Mouse (Mus musculus) heart, embryonic 14.5 days (tissue): Measurements from ENCODE around the gene Slc34a1. TPM values are rescaled to one million over a fixed set of nuclear protein-coding genes. Genes with fewer than 3 reads are reported as not detected.

Source experiments
- ATAC-seq: fragments of 200-750 bp; cut with Nextera tagmentation; 2 replicates; pipeline ENCODE4 v1.8.0; 2017; ENCODE audit warnings: low read depth, moderate TSS enrichment; ENCODE audit not compliant: insufficient number of reproducible peaks, insufficient read depth, low FRiP score
- H3K27ac ChIP-seq, 2 experiments: fragments of 200-500 bp in 1 of 2; fragments of 300-500 bp in 1 of 2; sonication (generic) in 1 of 2; replicated peaks in 1 of 2; 2 replicates each; pipeline ENCODE4 v1.5.1; 2012 to 2014; ENCODE audit warnings: low read depth in 2 of 2, low read length in 2 of 2, control low read depth in 1 of 2, mild to moderate bottlenecking in 1 of 2, mixed read lengths in 1 of 2; ENCODE audit not compliant: control insufficient read depth in 1 of 2, insufficient read depth in 1 of 2
- H3K27me3 ChIP-seq: fragments of 300-500 bp; sonication (generic); 2 replicates; pipeline ENCODE4 v1.6.1; 2014; ENCODE audit warnings: mild to moderate bottlenecking, low read length, control low read depth; ENCODE audit not compliant: control insufficient read depth, insufficient read depth
- H3K36me3 ChIP-seq: fragments of 300-500 bp; sonication (generic); 2 replicates; pipeline ENCODE4 v1.6.1; 2014; ENCODE audit warnings: mild to moderate bottlenecking, control low read depth, low read length, mixed read lengths; ENCODE audit not compliant: control insufficient read depth, insufficient read depth
- H3K4me1 ChIP-seq, 2 experiments: fragments of 200-500 bp in 1 of 2; fragments of 300-500 bp in 1 of 2; sonication (generic) in 1 of 2; 2 replicates each; pipeline ENCODE4 v1.6.1; 2012 to 2014; ENCODE audit warnings: low read length in 2 of 2, control low read depth in 1 of 2, mixed read lengths in 1 of 2; ENCODE audit not compliant: control insufficient read depth in 2 of 2, insufficient read depth in 2 of 2
- H3K4me2 ChIP-seq: fragments of 300-500 bp; sonication (generic); 2 replicates; pipeline ENCODE4 v1.6.1; 2014; ENCODE audit warnings: mild to moderate bottlenecking, low read length
- H3K4me3 ChIP-seq, 2 experiments: fragments of 200-500 bp in 1 of 2; fragments of 300-500 bp in 1 of 2; sonication (generic) in 1 of 2; 2 replicates each; pipeline ENCODE4 v1.5.1; 2012 to 2014; ENCODE audit warnings: low read length in 2 of 2, mild to moderate bottlenecking in 2 of 2, control low read depth in 1 of 2, low read depth in 1 of 2, moderate library complexity in 1 of 2; ENCODE audit not compliant: control insufficient read depth in 1 of 2, insufficient read depth in 1 of 2
- H3K9ac ChIP-seq: fragments of 300-500 bp; sonication (generic); 2 replicates; pipeline ENCODE4 v1.6.1; 2014; ENCODE audit warnings: mild to moderate bottlenecking, low read length
- H3K9me3 ChIP-seq: fragments of 300-500 bp; sonication (generic); 2 replicates; pipeline ENCODE4 v1.6.1; 2016; ENCODE audit warnings: low read length, control low read depth; ENCODE audit not compliant: control insufficient read depth
- WGBS: fragments of 180-500 bp; shearing (Covaris S2); extraction: QIAGEN DNeasy Blood & Tissue Kit; methylation state at CpG from one replicate; pipeline ENCODE4 v1.1.7; 2014; 5-methylcytosine and 5-hydroxymethylcytosine counted together
- polyA plus RNA-seq: library from polyadenylated mRNA; unstranded; fragments of >200 nt; fragmentation: Nextera tagmentation; extraction: Ambion mirVana; gene quantifications from 2 replicates; pipeline ENCODE4 v1.2.1, GENCODE M21; 2014

Gene Slc34a1
- not detected in 2 replicates for polyA plus RNA-seq

DNA sequence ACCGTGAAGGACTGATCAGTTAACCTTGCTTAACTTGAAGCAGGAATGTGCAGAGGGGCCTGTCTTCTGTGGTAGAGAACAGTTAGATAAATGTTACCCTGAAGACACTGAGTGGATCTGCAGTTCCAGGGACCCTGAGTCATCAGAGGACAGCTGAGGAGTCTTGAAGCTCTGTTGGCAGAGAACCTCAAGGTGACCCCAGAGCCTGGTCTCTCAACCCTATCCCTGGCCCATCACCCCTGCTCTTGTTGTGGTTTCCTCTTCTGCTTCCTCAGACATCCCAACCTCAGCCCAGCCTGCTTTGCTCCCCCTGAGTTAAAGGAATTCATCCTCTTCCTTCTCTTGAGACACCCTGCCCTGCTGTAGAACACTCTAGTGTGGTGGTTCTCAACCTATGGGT is at the start of gene Slc34a1:
Gene Slc34a1 (plus strand): TSS at position 100 of the 400 bp plus-strand sequence.
- Histone ChIP-seq H3K4me1 (no peaks in the 10 kb centered on the region), H3K27ac (no peak within 1 kb of the TSS), H3K4me2 (no peak within 1 kb of the TSS), H3K4me3 (no peak within 1 kb of the TSS), H3K9me3 (no peaks in the 10 kb centered on the region), H3K36me3 (no peaks in the 10 kb centered on the region), H3K27me3 (peaks cover 34% of the 10 kb centered on the region), H3K9ac (no peak within 1 kb of the TSS)
- WGBS, result 62% methylated on average over 1 of the region's 1 CpGs
- ATAC-seq, result no peak

DNA sequence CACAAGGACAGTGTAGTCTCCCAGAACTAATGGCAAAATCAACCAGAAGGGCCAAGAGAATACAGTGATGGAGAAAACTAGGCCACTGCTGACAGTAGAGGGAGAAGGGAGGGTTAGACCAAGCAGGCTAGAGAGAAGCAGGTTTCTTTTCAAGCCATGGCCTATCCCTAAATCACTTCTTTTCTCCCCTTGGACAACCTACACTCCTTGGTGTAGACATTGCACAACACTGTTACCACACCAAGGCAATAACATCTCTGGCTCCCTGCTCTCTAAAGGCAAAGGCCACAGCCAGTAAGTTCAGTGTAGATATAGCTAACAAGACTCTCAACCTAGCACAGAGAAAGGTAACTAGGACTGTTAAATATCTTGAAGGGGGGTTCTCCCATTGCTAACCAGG is 36.8 kb upstream of the Slc34a1 start:
- H3K9me3 ChIP-seq, result no peaks in the 10 kb centered on the region
- H3K27me3 ChIP-seq, result no peaks in the 10 kb centered on the region
- H3K4me2 ChIP-seq, result peak overlapping the region; percentile 89
- peaks cover 3 to 13% of the 10 kb centered on the region in 2 experiments for H3K4me1 ChIP-seq
- peaks cover 41% of the 10 kb centered on the region for H3K36me3 ChIP-seq
- peak overlapping the region in 1 of 2 experiments; percentile 90; a peak in 2 of 4 replicates for H3K4me3 ChIP-seq
- no peak overlapping the region for H3K27ac ChIP-seq
- peak overlapping the region; percentile 94 for H3K9ac ChIP-seq
- no peak for ATAC-seq

DNA sequence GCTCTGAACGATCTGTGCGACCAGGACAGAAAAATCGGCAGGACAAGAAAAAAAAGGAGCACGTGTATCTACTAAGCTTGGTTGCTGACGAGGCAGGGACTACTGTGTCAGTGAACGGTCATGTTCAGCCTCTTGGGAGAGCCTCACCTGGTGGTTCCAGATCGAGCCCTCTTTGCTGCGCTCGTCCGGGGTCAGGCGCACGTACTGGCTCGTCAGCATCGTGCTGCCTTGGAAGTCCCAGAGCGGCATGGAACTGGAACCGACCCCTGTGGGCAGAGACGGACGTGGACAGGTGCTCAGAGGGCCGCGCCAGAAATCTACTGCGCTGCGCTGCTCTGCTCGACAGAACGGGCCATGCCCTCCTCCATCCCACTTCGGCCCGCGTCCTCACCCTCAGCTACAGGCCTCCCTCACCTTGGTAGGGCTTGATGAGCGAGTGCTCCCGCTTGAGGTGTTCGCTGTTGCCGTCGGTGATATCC is 36.0 kb upstream of the Slc34a1 start:
- peak; percentile 7; the same call in 1 of the 2 replicates for ATAC-seq
- peak overlapping the region; percentile 89 for H3K4me2 ChIP-seq
- H3K36me3 ChIP-seq, result peaks cover 36% of the 10 kb centered on the region
- no peaks in the 10 kb centered on the region for H3K27me3 ChIP-seq
- H3K9ac ChIP-seq, result peak overlapping the region; percentile 94
- H3K4me3 ChIP-seq, result peak overlapping the region; percentile 90 to 95
- peak overlapping the region; percentile 82 to 95 for H3K27ac ChIP-seq
- WGBS, result 2% methylated on average over 32 of the region's 32 CpGs
- no peaks in the 10 kb centered on the region for H3K9me3 ChIP-seq
- peaks cover 3 to 13% of the 10 kb centered on the region in 2 experiments for H3K4me1 ChIP-seq

DNA sequence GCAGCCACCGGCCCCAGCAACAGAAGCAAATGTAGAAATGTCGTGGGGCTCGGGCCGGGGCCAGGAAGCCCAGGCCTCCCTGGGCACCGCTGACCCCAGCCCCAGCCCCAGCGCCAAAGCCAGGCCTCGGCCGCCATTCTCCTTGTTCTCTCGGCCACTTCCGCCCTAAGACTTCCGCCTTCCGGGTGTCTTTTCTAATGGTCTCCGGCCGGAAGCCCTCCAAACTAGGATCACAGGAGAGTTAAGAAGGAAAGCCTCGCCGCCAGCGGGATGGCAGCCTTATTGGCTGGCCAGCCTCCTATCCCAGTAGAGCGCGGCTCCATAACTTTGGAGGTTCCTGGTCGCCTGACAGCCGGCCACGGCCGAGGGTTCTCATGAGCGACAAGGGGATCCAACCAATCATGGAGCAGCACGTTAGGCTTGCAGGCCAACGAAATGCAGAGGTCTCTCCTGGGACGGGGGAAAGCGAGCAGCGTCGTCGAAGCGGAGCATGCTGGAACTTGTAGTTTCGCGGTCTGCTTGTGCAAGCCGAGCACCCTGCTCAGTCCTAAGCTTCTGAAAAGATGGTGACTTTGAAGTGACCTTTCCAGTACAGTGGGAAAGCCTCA is 35.4 kb upstream of the Slc34a1 start, which contains the start of gene Lman2:
Gene Lman2 (minus strand): TSS at position 331 of the 608 bp plus-strand sequence.
- peak; percentile 97 for ATAC-seq
- WGBS, result under 1% methylated on average over 35 of the region's 35 CpGs

DNA sequence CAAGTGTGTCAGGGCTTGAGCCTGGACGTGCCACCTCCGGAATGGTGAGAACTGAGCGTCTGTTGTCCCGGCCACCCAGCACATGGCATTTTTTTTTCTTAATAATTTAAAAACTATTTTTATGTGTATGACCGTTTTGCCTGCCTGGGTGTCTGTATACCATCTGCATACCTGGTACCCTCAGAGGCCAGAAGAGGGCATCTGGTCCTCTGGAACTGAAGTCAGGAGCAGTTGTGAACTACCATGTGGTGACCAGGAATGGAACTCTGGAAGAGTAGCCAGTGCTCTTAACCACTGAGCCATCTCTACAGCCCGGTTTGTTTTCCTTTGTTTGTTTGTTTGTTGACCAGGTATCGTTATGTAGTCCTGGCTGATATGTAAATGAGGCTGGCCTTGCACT is 29.6 kb upstream of the Slc34a1 start:
- ATAC-seq, result no peak
- H3K4me3 ChIP-seq, result no peak overlapping the region
- peaks cover 0 to 3% of the 10 kb centered on the region in 2 experiments; a peak in 1 of 4 replicates for H3K4me1 ChIP-seq
- H3K36me3 ChIP-seq, result no peaks in the 10 kb centered on the region
- H3K4me2 ChIP-seq, result no peak overlapping the region
- H3K9me3 ChIP-seq, result no peaks in the 10 kb centered on the region
- WGBS, result 68% methylated on average over 7 of the region's 7 CpGs
- peaks cover 21% of the 10 kb centered on the region for H3K27me3 ChIP-seq
- no peak overlapping the region for H3K27ac ChIP-seq
- H3K9ac ChIP-seq, result no peak overlapping the region

More for the DNA sequence above, 35.4 kb upstream of the Slc34a1 start, which contains the start of gene Lman2:
- H3K4me2 ChIP-seq, result peak within 1 kb of the TSS; percentile 89
- peaks cover 35% of the 10 kb centered on the region for H3K36me3 ChIP-seq
- no peaks in the 10 kb centered on the region for H3K9me3 ChIP-seq
- H3K27me3 ChIP-seq, result no peaks in the 10 kb centered on the region
- H3K27ac ChIP-seq, result peak within 1 kb of the TSS; percentile 82 to 95
- H3K4me1 ChIP-seq, result peaks cover 3 to 13% of the 10 kb centered on the region in 2 experiments
- peak within 1 kb of the TSS; percentile 90 to 95 for H3K4me3 ChIP-seq
- H3K9ac ChIP-seq, result peak within 1 kb of the TSS; percentile 94

DNA sequence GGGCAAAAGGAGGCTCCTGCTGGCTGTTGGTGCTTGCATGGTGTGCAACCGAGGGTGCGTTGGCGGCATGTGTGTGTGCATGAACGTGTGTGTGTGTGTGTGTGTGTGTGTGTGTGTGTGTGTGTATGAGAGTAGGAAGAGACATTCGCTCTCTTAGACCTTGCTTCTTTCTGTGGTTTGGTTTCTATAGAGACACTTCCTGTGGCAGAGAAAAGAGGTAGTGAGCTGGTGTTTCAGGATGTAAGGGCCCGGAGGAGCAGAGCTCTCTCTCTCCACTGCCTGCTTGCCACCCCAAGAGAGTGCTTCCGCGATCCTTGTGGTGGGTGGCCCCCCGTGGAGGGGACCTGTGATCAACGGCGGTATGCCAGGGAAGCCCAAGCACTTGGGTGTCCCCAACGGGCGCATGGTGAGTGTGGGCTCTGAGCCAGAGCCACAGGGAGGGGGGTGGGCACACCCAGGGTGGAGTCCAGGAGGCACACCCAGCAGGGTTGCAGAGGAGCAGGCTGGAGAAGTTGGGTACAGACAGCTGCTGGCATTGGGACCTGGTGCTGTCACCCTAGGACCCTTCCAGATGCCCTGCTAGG is 28.4 kb upstream of the Slc34a1 start, which contains the start of gene Rgs14:
Gene Rgs14 (plus strand): TSS at position 202 of the 584 bp plus-strand sequence.
- no peak within 1 kb of the TSS for H3K4me2 ChIP-seq
- peaks cover 0 to 3% of the 10 kb centered on the region in 2 experiments; a peak in 1 of 4 replicates for H3K4me1 ChIP-seq
- H3K9me3 ChIP-seq, result no peaks in the 10 kb centered on the region
- no peak for ATAC-seq
- no peaks in the 10 kb centered on the region for H3K36me3 ChIP-seq
- no peak within 1 kb of the TSS for H3K27ac ChIP-seq
- no peak within 1 kb of the TSS for H3K4me3 ChIP-seq
- WGBS, result 51% methylated on average over 13 of the region's 13 CpGs
- H3K27me3 ChIP-seq, result peaks cover 30% of the 10 kb centered on the region
- no peak within 1 kb of the TSS for H3K9ac ChIP-seq

DNA sequence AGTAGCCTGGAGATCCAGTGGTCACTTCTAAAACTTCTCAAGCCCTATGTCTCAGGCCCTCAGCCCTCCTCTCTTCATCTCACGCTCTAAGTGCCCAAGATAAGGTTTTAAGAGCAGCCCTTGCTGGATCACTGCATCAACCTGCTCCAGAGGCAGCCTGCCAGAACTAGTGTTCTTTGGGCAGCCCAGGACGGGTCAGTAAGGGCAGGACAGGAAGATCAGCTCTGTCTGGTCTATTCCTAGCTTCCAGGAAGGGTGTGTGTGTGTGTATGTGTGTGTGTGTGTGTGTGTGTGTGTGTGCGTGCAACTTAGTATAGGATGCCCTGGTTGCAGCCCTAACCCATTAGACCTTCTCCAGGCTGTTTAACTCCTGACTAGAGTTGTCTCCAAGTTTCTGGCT is 27.8 kb upstream of the Slc34a1 start:
- no peak overlapping the region for H3K27ac ChIP-seq
- no peak overlapping the region for H3K9ac ChIP-seq
- 17% methylated on average over 3 of the region's 3 CpGs for WGBS
- no peak for ATAC-seq
- H3K4me2 ChIP-seq, result no peak overlapping the region
- no peaks in the 10 kb centered on the region for H3K9me3 ChIP-seq
- H3K36me3 ChIP-seq, result no peaks in the 10 kb centered on the region
- peaks cover 0 to 3% of the 10 kb centered on the region in 2 experiments; a peak in 1 of 4 replicates for H3K4me1 ChIP-seq
- no peak overlapping the region for H3K4me3 ChIP-seq
- peaks cover 36% of the 10 kb centered on the region for H3K27me3 ChIP-seq
